Mouse (Mus musculus): ENCODE measurements around the gene Lzts2.
"Not testable (repeated sequence)": the region's sequence is repeated elsewhere in the genome, so short reads cannot be mapped to it uniquely, and the experiment has no call there.

Gene Lzts2

GRCm38 (mm10) chr19:45025937-45026568, 11.8 kb downstream of the Lzts2 start:
- DNase-seq (ENCODE audit: low spot score in 2 of 2) = no peak

DNA sequence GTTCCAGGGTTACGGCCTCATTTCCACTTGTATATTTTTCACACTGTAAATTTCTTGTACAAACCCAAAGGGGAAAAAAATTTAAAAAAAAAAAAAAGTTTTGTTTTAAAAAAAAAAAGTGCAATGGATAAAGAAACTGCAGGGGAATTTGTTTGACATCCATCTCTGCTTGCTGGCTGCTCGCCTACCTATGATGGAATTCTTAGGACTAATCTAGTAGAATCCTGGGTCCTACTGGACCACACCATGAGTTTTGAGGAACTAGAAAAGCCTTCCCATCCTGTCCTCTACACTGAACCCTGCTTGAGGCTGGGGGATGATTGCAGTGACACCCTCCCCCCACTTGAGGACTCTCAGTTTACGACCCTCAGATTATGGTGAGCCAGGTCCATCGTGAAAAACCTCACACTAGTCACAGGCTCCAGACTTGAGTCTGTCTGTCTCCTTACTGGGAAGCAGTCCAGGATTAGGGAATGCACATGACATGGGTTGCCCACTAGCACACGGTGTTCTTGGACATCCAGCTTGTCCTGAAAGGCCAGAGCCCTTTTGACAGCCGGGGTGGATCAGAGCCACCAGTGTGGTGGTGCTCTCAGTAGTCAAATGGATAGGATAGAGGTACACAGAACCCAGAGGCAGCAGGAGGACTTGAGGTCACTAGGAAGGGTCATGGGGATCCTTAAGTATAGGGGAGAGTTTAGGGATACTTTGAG, 12.9 kb downstream of the Lzts2 start:
- peak in 1 of 2 experiments; percentile 41 for DNase-seq (ENCODE audit: low spot score in 2 of 2)

DNA sequence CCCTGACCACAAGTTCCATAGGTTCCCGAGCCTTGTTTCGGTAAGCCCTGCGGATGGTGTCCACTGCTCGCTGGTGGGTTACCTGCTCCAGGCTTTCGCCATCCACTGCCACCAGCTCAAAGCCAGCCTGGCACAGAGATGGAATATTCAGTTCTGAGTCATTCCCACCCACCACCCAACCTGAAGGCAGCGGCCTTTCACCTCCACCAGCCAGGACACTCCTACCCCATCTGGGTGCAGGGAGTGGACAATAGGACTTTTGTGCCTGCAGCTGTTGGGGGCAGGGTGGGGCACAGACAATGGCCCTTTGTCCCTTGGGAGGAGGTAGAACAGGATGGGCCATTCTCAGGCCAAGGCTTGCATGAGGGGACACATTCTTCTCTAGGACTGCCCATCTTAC, 13.6 kb downstream of the Lzts2 start:
- DNase-seq (ENCODE audit: low spot score in 2 of 2) = peak in 1 of 2 experiments; percentile 39

DNA sequence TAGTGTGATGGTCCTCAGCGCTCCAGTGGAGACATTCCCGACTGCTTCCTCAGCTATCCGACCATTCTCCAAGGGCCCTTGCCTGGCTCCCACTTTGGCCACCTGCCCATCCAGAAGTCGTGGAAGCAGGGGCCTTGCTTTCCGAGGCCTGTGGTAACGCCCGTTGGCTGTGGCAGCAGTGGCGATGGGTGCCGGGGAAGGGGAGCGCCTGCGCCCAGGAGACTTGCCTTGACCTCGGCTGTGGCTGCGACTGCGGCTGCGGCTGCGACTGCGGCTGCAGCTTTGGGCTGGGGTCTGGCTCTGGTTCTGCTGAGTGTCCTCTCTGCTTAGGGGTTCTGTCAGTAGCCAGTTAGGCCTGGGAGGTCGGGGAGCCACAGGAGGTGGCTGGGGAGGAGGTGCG, 14.5 kb downstream of the Lzts2 start:
- no peak for DNase-seq (ENCODE audit: low spot score in 2 of 2)

DNA sequence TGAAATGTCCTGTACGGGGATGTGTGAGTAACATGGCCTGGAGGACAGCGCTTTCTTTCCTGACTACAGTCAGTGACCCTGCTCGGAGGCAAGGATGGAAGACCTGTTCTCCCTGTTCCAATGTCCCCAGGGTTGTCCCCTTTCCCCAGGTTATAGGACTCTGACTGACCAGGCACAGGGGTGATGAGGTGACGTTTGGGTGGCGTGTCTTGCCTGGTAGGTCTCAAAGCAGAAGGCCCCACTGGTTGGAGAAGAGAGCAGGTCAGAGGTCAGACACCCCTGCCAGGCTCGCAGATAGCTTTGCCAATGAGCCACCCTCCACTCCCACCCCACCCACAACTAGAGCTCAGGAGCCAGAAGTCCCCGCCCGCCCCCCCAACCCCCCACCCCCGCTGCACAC, 15.4 kb downstream of the Lzts2 start:
- DNase-seq (ENCODE audit: low spot score in 2 of 2) = no peak

GRCm38 (mm10) chr19:45030111-45030510, 15.9 kb downstream of the Lzts2 start:
- DNase-seq (ENCODE audit: low spot score in 2 of 2) = no peak

- peak; percentile 69 to 79 for DNase-seq (ENCODE audit: low spot score in 2 of 2)
Observed at GRCm38 (mm10) chr19:45030746-45031693, 16.8 kb downstream of the Lzts2 start.

DNA sequence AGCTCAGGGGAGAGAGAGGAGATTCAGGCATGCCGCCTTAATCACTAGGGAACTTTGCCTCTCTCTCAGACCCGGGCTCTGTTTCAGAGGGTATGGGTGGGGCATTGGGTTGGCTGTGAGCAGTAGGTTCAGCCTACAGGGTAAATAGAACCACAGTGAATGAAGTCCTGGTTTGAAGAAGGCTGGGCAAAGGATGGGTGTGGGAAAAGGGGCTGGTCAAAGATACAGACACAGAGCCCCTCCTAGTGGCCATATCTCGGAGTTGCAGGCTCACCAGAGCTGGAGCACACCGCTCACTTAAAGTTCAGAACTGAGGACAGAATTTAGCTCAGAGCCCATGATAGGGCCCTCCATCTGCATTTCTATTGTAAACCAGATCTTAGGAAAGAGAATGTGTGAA, 17.6 kb downstream of the Lzts2 start:
- DNase-seq (ENCODE audit: low spot score in 2 of 2) = peak in 1 of 2 experiments; percentile 81

GRCm38 (mm10) chr19:45032570-45033332, 18.5 kb downstream of the Lzts2 start:
- no peak for DNase-seq (ENCODE audit: low spot score in 2 of 2)

DNA sequence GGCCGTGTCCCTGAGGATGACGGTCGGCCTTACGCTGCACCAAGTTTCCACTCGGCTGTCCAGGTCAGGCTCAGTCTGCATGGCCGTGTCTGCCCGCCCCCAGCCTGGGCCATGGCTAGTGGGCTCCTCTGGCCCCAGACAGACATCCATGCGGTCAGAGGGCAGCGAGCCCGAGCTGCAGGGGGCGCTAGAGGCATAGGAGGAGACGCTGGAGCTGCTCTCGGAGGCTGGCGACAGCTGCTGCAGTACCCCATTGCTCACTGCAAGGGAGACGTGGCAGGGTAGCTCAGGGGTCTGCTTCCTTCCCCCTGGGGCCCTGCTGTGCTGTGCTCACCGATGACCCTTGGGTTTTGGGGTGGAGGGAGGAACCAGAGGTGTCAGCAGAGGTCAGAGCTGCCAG, 22.7 kb downstream of the Lzts2 start:
- no peak for DNase-seq (ENCODE audit: low spot score in 2 of 2)

DNA sequence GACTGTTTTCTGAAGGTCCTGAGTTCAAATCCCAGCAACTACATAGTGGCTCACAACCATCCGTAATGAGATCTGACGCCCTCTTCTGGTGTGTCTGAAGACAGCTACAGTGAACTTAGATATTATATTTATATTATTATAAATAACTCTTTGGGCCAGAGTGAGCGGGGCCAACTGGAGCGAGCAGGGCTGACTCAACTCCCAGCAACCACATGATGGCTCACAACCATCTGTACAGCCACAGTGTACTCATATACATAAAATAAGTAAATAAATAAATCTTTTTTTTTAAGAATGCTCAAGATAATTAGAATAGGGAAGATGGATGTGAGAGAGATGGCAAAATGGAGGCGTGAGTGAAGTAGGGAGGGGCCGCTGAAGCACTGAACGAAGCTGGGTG, 24.0 kb downstream of the Lzts2 start:
- DNase-seq (ENCODE audit: low spot score in 2 of 2) = not testable (repeated sequence)

DNA sequence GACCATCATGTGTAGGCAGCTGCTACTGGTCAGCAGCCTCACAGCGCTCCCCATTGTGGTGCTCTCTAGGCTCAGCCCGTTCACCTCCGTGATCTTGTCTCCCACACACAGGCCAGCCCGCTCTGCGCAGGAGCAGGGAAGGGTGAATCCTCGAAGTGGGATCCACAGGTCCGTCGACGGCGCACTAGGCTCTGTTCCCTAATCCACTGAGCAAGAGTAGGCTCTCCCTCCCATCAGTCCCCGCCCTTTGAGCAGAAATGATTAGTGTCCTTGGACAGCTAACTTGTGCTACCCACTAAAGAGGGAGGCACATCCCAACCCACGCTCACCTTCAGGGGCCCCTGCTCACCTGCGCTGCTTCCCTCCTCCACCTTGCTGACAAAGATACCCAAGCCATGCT, 26.0 kb downstream of the Lzts2 start:
- no peak for DNase-seq (ENCODE audit: low spot score in 2 of 2)

GRCm38 (mm10) chr19:45044389-45044927, 30.2 kb downstream of the Lzts2 start:
- DNase-seq (ENCODE audit: low spot score in 2 of 2) = no peak

DNA sequence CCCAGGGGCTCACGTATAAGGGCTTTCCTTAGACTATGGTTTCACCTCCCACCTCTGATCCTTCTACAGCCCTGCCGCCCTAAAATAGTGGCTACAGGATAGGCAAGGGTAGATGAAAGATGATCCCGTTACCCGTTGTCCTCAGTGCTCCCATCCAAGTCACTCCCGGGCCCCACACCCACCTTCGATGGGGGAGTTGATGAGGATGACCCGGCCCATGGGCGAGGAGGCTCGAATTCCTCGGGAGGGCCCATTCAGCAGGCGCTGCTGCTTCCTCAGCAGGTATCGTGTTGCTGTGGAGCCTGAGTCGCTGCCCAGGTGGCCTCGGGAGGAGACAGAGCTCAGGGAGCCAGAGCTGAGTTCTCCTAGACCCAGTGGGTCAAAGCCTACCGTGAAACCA, 31.0 kb downstream of the Lzts2 start:
- DNase-seq (ENCODE audit: low spot score in 2 of 2) = no peak

- DNase-seq (ENCODE audit: low spot score in 2 of 2) = no peak
Observed at GRCm38 (mm10) chr19:45045651-45046050, 31.4 kb downstream of the Lzts2 start, which contains the start of gene Pdzd7. TSS of gene Pdzd7 (minus strand) at chr19:45045717.

- DNase-seq (ENCODE audit: low spot score in 2 of 2) = peak; percentile 81
Observed at GRCm38 (mm10) chr19:45046523-45047321, 32.5 kb downstream of the Lzts2 start.

DNA sequence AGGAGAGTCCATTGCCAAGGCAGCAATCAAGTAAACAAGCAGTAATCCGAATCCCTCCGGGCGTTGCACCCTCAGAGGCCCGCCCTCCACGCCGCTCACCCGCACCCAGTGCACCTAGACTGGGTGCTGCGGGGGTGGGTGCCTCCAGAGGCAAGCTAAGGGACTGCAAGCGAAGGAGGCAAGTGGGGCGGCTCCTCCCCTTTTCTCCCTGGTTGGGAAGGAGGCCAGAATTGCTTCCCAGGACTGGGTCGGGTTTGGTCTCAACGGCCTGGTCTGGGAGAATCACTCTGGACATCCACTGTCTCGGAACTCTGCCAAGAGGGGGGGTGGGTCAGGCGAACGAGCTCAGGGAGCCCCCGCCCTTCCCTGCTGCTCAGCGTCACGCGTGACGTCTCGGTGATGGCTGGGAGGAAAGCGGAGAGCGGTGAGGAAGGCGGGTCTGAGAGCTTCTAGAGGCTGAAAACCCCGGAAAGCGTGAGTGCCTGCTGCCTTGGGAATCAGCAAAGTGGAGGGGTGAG, 33.3 kb downstream of the Lzts2 start, which contains the start of gene Sfxn3:
Sfxn3 (plus strand) TSS at position 87 of the 518 bp plus-strand sequence.
- DNase-seq (ENCODE audit: low spot score in 2 of 2) = peak; percentile 97

DNA sequence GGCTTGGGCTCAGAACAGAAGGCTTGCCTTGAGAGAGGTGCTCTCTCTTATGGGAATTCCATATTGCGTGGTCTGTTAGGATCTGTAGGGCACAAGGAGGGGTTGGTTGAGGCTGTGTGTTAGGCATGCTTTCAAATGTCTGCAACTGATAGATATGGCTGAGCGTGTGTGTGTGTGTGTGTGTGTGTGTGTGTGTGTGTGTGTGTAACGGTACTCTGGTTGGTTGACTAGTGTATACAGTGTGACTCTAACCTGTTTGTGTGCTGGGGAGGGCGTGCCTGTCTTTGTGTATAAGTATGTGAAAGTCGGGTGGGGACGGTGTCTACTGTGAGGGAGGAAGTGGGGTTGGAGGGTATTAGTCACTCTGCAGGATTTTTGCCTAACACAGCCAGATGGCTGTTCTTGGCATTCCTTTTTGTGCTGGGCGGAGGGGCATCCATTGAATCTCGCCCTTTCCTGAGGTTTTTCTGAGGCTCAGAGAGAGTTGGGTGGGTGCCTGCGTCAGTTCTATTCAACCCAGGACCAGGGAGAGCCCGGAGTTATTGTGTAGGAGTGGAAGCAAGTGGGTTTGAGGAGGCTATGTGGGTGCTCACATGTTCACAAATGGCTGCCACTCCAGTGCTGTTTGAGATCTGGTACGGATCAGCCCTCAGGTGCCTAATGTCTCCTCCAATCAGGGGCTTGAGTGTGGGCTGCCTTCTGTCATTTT, 33.9 kb downstream of the Lzts2 start:
- peak; percentile 79 to 80 for DNase-seq (ENCODE audit: low spot score in 2 of 2)

DNA sequence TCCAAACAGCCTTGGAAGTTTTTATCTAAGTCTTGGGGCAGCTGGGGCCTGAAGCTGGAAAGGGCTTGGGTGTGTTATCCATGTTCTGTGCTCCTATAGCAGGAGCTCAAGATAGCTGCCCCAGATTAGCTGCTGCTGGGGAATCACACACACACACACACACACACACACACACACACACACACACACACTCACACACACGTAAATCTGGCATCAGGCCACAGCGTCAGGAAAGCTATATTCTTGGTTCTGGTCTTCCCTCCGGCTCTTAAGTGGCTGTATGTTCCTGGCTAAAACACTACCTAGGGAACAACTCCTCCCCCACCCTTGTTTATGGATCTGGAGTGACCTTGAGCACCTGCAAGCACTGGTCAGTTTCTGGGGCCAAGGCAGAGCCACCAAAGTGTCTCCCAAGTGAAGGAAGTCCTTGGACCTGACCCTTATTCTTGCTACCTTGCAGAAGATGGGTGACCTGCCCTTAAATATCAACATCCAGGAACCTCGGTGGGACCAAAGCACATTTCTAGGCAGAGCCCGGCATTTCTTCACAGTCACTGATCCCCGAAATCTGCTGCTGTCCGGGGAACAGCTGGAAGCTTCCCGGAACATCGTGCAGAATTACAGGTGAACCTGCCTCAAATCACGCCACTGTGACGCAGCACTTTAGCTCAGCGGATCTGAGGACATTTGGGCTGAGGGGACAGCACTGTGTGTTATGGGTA, 34.6 kb downstream of the Lzts2 start:
- no peak for DNase-seq (ENCODE audit: low spot score in 2 of 2)
